Mouse (Mus musculus): ENCODE results near the gene Traf1.

The Traf1 gene

GRCm38 (mm10) chr2:34966243-34966934, 4.8 kb upstream of the Traf1 start:
- no peak for DNase-seq

DNA sequence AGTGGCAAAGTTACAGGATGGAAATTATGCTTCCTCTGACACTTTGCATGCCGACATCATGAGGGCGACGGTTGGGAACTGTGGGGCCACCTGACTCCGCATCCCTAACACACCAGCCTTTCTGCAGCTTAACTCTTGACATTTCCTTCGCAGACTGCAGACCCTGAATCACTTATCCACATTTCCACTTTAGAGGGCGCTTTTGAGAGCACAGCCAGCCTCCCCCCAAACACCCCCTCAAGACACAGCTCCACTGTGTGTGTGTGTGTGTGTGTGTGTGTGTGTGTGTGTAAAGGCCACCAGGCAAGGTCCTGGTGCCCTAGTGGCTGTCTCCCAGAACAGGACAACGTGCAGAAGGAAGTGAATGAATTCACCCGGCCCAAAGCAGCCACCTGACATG, 4.2 kb upstream of the Traf1 start:
- no peak for DNase-seq

- DNase-seq, result peak; percentile 94
Observed at GRCm38 (mm10) chr2:34965293-34965692, 3.7 kb upstream of the Traf1 start.

DNA sequence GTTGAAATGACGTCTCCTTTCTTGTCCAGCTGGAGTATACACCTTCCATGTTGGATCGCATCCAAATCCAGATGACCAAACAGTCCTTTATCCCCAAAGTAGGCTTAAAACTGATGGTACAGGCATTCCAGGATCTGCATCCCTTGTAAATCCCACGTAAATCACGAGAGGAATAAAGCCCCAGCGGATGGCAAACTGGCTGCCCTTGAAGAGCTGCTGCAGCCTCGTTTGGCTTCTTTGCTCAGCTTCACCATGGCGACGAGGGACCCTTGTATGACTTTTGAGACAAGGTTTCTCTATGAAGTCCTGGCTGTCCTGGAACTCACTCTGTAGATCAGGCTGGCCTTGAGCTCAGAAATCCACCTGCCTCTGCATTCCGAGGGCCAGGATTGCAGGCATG, 3.1 kb upstream of the Traf1 start:
- no peak for DNase-seq

GRCm38 (mm10) chr2:34964230-34964629, 2.7 kb upstream of the Traf1 start:
- DNase-seq, result peak; percentile 87

DNA sequence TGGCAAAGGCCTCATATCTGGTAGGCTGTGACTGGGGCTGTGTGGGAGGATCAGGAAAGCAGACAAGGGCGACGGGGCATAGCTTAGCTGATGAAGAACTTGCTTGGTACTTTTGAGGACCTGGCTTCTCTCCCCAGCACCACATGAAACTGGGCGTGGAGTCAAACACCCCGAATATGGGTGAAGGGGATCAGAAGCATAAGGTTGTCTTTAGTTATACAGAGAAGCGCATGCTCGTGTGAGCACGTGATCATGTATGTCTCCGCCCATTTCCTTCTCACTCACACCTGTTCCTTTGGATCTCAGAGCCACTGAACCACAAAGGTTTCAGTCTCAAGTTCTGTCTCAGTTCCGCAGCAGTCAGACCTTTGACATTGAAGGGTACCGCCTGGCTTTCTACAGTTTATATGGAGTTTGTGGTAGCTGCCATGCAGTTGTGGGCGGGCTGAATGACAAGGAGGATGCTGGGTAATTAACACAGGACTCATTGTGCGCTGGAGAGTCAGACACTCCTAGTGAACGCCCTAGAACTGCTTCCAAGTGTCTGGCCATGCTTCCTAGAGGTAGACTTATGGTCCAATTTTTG, 1.9 kb upstream of the Traf1 start:
- DNase-seq, result peak; percentile 95

DNA sequence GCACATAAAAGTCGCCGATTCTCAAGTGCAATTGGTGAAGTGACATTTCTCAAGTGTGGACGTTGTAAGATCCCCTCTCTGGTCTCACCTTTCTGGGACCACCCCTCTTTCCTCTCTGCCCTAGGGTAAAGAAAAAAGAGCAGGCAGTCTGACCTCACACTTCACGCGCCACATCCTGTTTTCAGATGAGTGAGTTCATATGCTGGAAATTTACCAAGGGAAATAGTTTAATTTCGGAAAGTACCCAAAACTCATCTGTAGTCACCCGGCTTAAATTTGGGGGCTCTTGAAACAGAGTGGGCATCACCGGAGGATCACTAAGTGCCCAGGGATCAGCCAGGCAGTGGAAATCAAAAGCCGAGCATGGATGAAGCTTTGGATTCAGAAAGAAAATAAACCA, 1.3 kb upstream of the Traf1 start:
- peak; percentile 94 for DNase-seq

DNA sequence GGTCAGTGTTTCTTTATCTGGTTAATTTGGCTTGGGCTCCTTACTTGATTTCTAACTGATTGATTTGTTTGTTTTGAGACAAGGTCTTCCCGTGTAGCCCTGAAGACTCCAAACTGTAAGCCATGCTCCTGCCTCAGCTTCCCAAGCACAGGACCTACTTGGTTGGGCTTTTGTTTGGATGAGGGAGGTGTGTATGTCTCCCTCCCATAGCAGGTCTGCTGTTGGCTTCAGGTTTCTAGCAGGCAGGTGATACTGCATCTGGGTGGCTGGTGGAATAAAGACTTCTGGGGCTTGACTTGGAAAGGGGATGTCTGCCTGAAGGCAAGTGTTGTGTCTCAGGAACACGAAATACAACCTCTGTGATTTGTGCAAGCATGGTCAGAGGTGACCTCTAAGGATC, 639 bp upstream of the Traf1 start:
- no peak for DNase-seq

- DNase-seq, result no peak
Observed at GRCm38 (mm10) chr2:34960966-34961365, 606 bp downstream of the Traf1 start.

GRCm38 (mm10) chr2:34960466-34960865, 1.1 kb downstream of the Traf1 start:
- DNase-seq, result no peak

- DNase-seq, result peak; percentile 89
Observed at GRCm38 (mm10) chr2:34958582-34958981, 3.0 kb downstream of the Traf1 start.

- peak; percentile 81 for DNase-seq
Observed at GRCm38 (mm10) chr2:34958036-34958435, 3.5 kb downstream of the Traf1 start.

GRCm38 (mm10) chr2:34957405-34957804, 4.2 kb downstream of the Traf1 start:
- no peak for DNase-seq

DNA sequence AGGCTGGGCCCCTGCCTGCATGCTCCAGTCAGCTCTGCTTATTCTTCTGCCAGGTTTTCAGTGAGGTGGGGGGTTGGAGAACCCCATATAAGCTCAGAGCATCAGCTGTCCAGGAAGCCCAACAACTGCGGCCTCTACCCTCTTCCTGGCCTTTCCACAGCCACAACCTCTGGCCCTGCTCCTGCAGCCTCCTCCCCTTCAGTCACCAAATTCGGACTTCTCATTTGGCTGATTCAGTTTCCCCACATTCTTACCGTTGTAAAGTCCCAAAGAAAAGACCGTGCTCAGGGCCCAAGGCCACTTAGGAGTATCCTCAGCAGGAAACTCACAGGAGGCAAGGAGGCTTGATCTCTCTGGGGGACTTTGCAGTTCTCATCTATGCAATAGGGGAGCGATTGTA, 4.6 kb downstream of the Traf1 start:
- DNase-seq, result peak; percentile 90

DNA sequence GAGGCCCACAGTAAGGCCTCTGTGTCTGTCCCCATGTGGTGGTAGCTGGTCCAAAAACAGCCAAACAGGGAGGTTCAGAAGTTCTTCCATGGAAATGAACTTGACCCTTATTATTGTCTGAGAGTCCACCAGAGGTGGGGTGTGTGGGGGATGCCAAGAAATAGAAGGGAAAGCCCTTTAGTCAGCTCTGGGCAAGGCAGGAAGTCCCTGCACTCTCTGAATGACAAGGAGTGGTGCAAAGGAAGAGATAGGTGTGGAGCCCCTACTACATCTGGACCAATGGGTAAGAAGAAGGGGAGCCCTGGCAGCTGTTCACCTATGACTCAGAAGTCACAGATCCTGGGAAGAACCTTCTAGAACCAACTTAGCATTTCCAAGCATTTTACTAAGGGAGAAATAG, 7.2 kb downstream of the Traf1 start:
- DNase-seq, result peak; percentile 92

DNA sequence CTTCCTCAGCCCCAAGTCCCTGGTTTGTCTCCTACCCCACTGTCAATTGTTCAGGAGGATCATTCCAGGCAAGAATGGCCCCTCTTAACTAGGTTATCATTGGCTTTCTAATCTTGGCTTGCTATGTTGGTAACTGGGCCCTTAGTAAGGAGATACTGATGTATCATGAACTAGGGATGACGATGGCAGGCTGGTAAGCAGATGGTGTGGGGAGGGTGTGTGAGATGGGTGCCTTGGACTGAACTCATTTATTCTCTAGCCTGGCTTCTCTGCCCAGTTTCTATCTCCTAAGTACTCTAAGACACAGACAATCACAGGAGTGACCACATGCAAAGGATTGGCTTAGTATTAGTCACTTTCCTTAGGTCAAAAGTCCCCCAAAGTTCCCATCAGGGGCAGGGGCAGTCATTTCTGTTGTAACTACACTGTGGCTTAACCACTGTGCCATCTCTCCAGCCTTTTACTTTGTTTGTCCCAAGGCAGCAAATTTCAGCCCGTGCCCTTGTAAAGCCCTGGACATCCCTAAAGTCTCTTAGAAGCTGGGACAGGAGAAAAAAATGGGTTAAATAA, 7.9 kb downstream of the Traf1 start:
- DNase-seq, result no peak

- no peak for DNase-seq
Observed at GRCm38 (mm10) chr2:34953018-34953417, 8.6 kb downstream of the Traf1 start.

- DNase-seq, result no peak
Observed at GRCm38 (mm10) chr2:34951469-34951868, 10.1 kb downstream of the Traf1 start.

- no peak for DNase-seq
Observed at GRCm38 (mm10) chr2:34948622-34949021, 12.9 kb downstream of the Traf1 start.

DNA sequence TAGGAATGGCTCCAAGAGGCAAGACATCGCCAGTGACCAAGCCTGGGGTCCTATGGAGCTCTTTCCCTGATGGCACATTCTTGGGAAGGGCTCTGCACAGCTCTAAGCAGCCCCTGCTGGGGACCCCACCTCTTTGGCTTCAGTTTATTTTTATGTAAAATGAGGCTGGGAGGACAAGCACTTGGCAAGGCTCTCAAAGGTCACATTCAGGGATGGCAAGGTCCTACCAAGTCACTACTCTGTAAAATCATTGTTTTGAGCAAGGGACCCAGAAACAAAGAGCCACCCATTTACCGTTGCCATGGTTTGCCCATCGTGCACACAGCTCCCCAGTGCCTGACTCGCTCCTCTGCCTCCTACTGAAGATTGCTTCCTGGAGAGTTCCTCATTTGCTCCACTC, 15.5 kb downstream of the Traf1 start:
- no peak for DNase-seq

DNA sequence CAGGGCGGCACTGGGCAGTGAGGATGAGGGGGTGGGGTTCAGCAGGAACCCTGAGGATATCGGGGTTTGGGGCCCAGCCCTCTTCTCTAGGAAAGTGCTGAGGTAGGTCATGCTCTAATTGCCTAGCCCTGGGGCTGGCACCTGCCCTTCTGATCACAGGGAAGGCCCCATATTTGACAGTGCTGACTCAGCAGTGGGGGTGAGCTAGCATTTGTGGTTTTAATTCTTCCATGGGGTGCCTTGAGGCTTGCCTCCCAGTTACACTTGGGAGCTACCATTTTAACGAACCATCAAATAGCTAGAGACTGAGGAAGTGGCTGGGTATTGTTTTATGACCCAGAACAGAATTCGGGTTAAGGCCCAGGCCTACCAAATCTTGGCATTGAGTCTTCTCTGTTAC, 16.0 kb downstream of the Traf1 start:
- DNase-seq, result no peak

DNA sequence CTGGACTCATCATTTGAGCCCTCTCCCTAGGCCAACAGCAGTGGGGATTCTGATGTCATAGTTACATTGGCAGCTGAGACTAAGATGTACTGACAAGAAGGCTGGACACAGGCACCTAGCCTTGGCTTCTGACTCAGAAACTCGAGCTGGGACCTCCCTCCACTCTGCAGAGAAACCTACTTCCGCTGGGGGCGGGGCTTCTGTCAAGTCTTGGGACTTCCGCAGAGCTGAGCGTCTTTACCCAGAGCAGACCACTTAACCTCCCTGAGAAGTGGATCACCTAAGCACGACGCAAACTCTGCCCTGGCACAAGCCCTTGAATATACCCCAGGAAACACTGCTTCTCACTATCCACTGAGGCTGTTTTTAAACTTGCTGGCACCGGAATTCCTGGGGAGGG, 16.8 kb downstream of the Traf1 start:
- peak; percentile 97 for DNase-seq

- peak; percentile 90 for DNase-seq
Observed at GRCm38 (mm10) chr2:34943556-34944120, 17.9 kb downstream of the Traf1 start.

DNA sequence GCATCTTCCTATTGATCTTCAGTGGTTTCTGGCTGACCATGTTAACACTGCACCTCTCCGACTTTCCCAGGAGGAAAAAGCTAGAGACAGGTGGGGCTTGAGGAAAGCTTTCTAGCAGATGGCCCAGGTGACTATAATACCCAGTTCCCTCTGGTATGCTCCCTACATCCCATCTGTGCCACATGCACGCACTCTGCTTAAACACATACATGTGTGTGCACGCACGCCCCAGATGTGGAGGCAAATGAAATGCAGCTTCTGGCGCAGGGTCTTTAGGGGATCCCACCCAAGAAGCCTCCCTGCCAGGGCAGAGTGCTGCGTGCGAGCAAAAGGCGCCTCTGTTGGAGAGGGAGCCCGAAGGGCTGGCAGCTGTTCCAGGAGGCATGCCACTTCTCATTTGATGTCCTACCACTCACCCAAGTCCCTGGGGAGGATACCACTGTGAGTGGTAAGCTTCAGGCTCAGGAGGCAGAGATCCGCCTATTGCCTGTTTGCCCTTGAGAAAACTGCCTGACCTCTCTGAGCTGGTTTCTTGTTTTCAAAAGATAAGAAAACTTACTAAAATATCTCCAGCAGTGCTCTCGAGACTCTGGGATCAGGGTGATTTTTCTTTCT, 20.4 kb downstream of the Traf1 start:
- no peak for DNase-seq
